Mouse (Mus musculus) limb, embryonic 14.5 days (tissue): ENCODE measurements around the gene Creb3l4. TPM values are rescaled to one million over a fixed set of nuclear protein-coding genes. Genes with fewer than 3 reads are reported as not detected.

ENCODE experiments used
- ATAC-seq: fragments of 200-750 bp; cut with Nextera tagmentation; 2 replicates; pipeline ENCODE4 v1.8.0; 2017; ENCODE audit warnings: low read depth, moderate number of reproducible peaks, moderate TSS enrichment; ENCODE audit not compliant: low FRiP score
- DNase-seq: peaks from one replicate; pipeline ENCODE4 v3.0.0-alpha.2; 2015; ENCODE audit warnings: low spot score
- H3K27ac ChIP-seq: fragments of 300-500 bp; sonication (generic); replicated peaks from 2 replicates; pipeline ENCODE4 v1.5.1; 2014; ENCODE audit warnings: low read depth, mild to moderate bottlenecking, low read length, moderate library complexity, mixed read lengths
- H3K27me3 ChIP-seq: fragments of 300-500 bp; sonication (generic); 2 replicates; pipeline ENCODE4 v1.6.1; 2014; ENCODE audit warnings: low read length, mixed read lengths; ENCODE audit not compliant: control insufficient read depth, insufficient read depth
- H3K36me3 ChIP-seq: fragments of 300-500 bp; sonication (generic); 2 replicates; pipeline ENCODE4 v1.6.1; 2014; ENCODE audit warnings: mild to moderate bottlenecking, low read length, moderate library complexity, mixed read lengths; ENCODE audit not compliant: control insufficient read depth, insufficient read depth
- H3K4me1 ChIP-seq: fragments of 300-500 bp; sonication (generic); 2 replicates; pipeline ENCODE4 v1.6.1; 2014; ENCODE audit warnings: antibody characterized with exemption, low read length, mixed read lengths; ENCODE audit not compliant: control insufficient read depth, insufficient read depth
- H3K4me2 ChIP-seq: fragments of 300-500 bp; sonication (generic); replicated peaks from 2 replicates; pipeline ENCODE4 v1.6.1; 2014; ENCODE audit warnings: low read depth, mild to moderate bottlenecking, low read length, moderate library complexity; ENCODE audit not compliant: severe bottlenecking
- H3K4me3 ChIP-seq: fragments of 300-500 bp; sonication (generic); replicated peaks from 2 replicates; pipeline ENCODE4 v1.5.1; 2014; ENCODE audit warnings: low read length
- H3K9ac ChIP-seq: fragments of 300-500 bp; sonication (generic); 2 replicates; pipeline ENCODE4 v1.6.1; 2014; ENCODE audit warnings: mild to moderate bottlenecking, low read depth, low read length, moderate library complexity; ENCODE audit not compliant: severe bottlenecking
- H3K9me3 ChIP-seq: fragments of 300-500 bp; sonication (generic); 2 replicates; pipeline ENCODE4 v1.6.1; 2016; ENCODE audit warnings: low read length; ENCODE audit not compliant: control insufficient read depth
- POLR2A ChIP-seq: fragments of 200-500 bp; IDR thresholded peaks from 2 replicates; pipeline ENCODE4 v1.8.0; 2012; ENCODE audit warnings: inconsistent platforms, mild to moderate bottlenecking, moderate library complexity, borderline replicate concordance; ENCODE audit not compliant: insufficient read depth, insufficient read length; ENCODE audit errors: extremely low read depth
- WGBS: fragments of 180-500 bp; shearing (Covaris S2); extraction: QIAGEN DNeasy Blood & Tissue Kit; methylation state at CpG from one replicate; pipeline ENCODE4 v1.1.7; 2014; 5-methylcytosine and 5-hydroxymethylcytosine counted together
- polyA plus RNA-seq, 2 experiments: library from polyadenylated mRNA; depleted of rRNA in 1 of 2; stranded (reverse) in 1 of 2; unstranded in 1 of 2; fragments of >200 nt; fragmentation: Nextera tagmentation in 1 of 2; extraction: Ambion mirVana in 1 of 2; gene quantifications; 2 replicates each; pipeline versions ENCODE4 v1.2.1 to v1.2.3; 2012 to 2014

The Creb3l4 gene
- polyA plus RNA-seq, 2 experiments = 6.3 to 6.7 TPM

- ATAC-seq = no peak
- H3K27ac ChIP-seq = no peak overlapping the region
- no peak for TF ChIP-seq POLR2A
- H3K9me3 ChIP-seq = no peaks in the 10 kb centered on the region
- no peak overlapping the region for H3K4me3 ChIP-seq
- WGBS = 94% methylated on average over 5 of the region's 5 CpGs
- no peak overlapping the region for H3K9ac ChIP-seq
- H3K4me2 ChIP-seq = no peak overlapping the region
- DNase-seq = no peak
- H3K36me3 ChIP-seq = peaks cover 55% of the 10 kb centered on the region
- H3K27me3 ChIP-seq = no peaks in the 10 kb centered on the region
- peaks cover 19% of the 10 kb centered on the region for H3K4me1 ChIP-seq
Observed at GRCm38 (mm10) chr3:90209908-90210566, 33.3 kb downstream of the Creb3l4 start.

- no peak for ATAC-seq
- Histone ChIP-seq H3K4me3 (no peak overlapping the region), H3K9ac (no peak overlapping the region), H3K9me3 (no peaks in the 10 kb centered on the region), H3K27ac (no peak overlapping the region), H3K4me2 (no peak overlapping the region), H3K4me1 (peaks cover 13% of the 10 kb centered on the region), H3K27me3 (no peaks in the 10 kb centered on the region), H3K36me3 (peaks cover 55% of the 10 kb centered on the region)
- no peak for TF ChIP-seq POLR2A
- no peak for DNase-seq
- WGBS = 72% methylated on average over 2 of the region's 2 CpGs
Observed at GRCm38 (mm10) chr3:90208662-90209061, 34.6 kb downstream of the Creb3l4 start.

GRCm38 (mm10) chr3:90204582-90204981 lies 38.7 kb downstream of the Creb3l4 start:
- H3K4me1 ChIP-seq = no peaks in the 10 kb centered on the region
- ATAC-seq (no peak), DNase-seq (no peak)
- H3K27me3 ChIP-seq = no peaks in the 10 kb centered on the region
- no peak for TF ChIP-seq POLR2A
- H3K4me2 ChIP-seq = no peak overlapping the region
- 91% methylated on average over 2 of the region's 2 CpGs for WGBS
- H3K9ac ChIP-seq = no peak overlapping the region
- H3K9me3 ChIP-seq = no peaks in the 10 kb centered on the region
- peaks cover 25% of the 10 kb centered on the region for H3K36me3 ChIP-seq
- H3K4me3 ChIP-seq = no peak overlapping the region
- no peak overlapping the region for H3K27ac ChIP-seq

GRCm38 (mm10) chr3:90203619-90204018 lies 39.7 kb downstream of the Creb3l4 start:
- H3K4me1 ChIP-seq = no peaks in the 10 kb centered on the region
- H3K9me3 ChIP-seq = no peaks in the 10 kb centered on the region
- H3K9ac ChIP-seq = no peak overlapping the region
- no peaks in the 10 kb centered on the region for H3K27me3 ChIP-seq
- 77% methylated on average over 5 of the region's 5 CpGs for WGBS
- no peak for TF ChIP-seq POLR2A
- H3K36me3 ChIP-seq = peaks cover 15% of the 10 kb centered on the region
- no peak overlapping the region for H3K4me2 ChIP-seq
- DNase-seq (no peak), ATAC-seq (no peak)
- H3K4me3 ChIP-seq = no peak overlapping the region
- H3K27ac ChIP-seq = no peak overlapping the region

GRCm38 (mm10) chr3:90202884-90203283 lies 40.4 kb downstream of the Creb3l4 start:
- H3K9ac ChIP-seq = no peak overlapping the region
- no peak overlapping the region for H3K4me2 ChIP-seq
- no peak for TF ChIP-seq POLR2A
- H3K4me3 ChIP-seq = no peak overlapping the region
- no peak overlapping the region for H3K27ac ChIP-seq
- no peaks in the 10 kb centered on the region for H3K27me3 ChIP-seq
- no peaks in the 10 kb centered on the region for H3K4me1 ChIP-seq
- H3K9me3 ChIP-seq = no peaks in the 10 kb centered on the region
- ATAC-seq (no peak), DNase-seq (no peak)
- 86% methylated on average over 1 of the region's 1 CpGs for WGBS
- H3K36me3 ChIP-seq = peaks cover 8% of the 10 kb centered on the region
